Mouse (Mus musculus) midbrain, embryonic 14.5 days (tissue): ENCODE results near the gene Kntc1. TPM values are rescaled to one million over a fixed set of nuclear protein-coding genes. Genes with fewer than 3 reads are reported as not detected.

Source experiments
- ATAC-seq: fragments of 200-750 bp; cut with Nextera tagmentation; 2 replicates; pipeline ENCODE4 v1.8.0; 2017; ENCODE audit warnings: moderate number of reproducible peaks, moderate library complexity; ENCODE audit not compliant: low FRiP score, low TSS enrichment
- DNase-seq: peaks from one replicate; pipeline ENCODE4 v3.0.0-alpha.2; 2015
- H3K27ac ChIP-seq: fragments of 300-500 bp; sonication (generic); replicated peaks from 2 replicates; pipeline ENCODE4 v1.5.1; 2014; ENCODE audit warnings: mild to moderate bottlenecking, low read depth, low read length, moderate library complexity
- H3K27me3 ChIP-seq: fragments of 300-500 bp; sonication (generic); 2 replicates; pipeline ENCODE4 v1.6.1; 2014; ENCODE audit warnings: low read length, control low read depth, mixed read lengths; ENCODE audit not compliant: control insufficient read depth, insufficient read depth
- H3K36me3 ChIP-seq: fragments of 300-500 bp; sonication (generic); 2 replicates; pipeline ENCODE4 v1.6.1; 2014; ENCODE audit warnings: low read length, control low read depth; ENCODE audit not compliant: control insufficient read depth, insufficient read depth
- H3K4me1 ChIP-seq: fragments of 300-500 bp; sonication (generic); 2 replicates; pipeline ENCODE4 v1.6.1; 2014; ENCODE audit warnings: mild to moderate bottlenecking, antibody characterized with exemption, low read length, control low read depth; ENCODE audit not compliant: control insufficient read depth, insufficient read depth
- H3K4me2 ChIP-seq: fragments of 300-500 bp; sonication (generic); 2 replicates; pipeline ENCODE4 v1.6.1; 2014; ENCODE audit warnings: mild to moderate bottlenecking, low read length, moderate library complexity
- H3K4me3 ChIP-seq: fragments of 300-500 bp; sonication (generic); replicated peaks from 2 replicates; pipeline ENCODE4 v1.5.1; 2014; ENCODE audit warnings: low read depth, low read length
- H3K9ac ChIP-seq: fragments of 300-500 bp; sonication (generic); replicated peaks from 2 replicates; pipeline ENCODE4 v1.6.1; 2014; ENCODE audit warnings: mild to moderate bottlenecking, low read length, moderate library complexity
- H3K9me3 ChIP-seq: fragments of 300-500 bp; sonication (generic); 2 replicates; pipeline ENCODE4 v1.6.1; 2016; ENCODE audit warnings: low read length, control low read depth, mixed read lengths; ENCODE audit not compliant: control insufficient read depth
- WGBS: fragments of 180-500 bp; shearing (Covaris S2); extraction: QIAGEN DNeasy Blood & Tissue Kit; methylation state at CpG from one replicate; pipeline ENCODE4 v1.1.7; 2014; 5-methylcytosine and 5-hydroxymethylcytosine counted together
- polyA plus RNA-seq: library from polyadenylated mRNA; unstranded; fragments of >200 nt; fragmentation: Nextera tagmentation; extraction: Ambion mirVana; gene quantifications from 2 replicates; pipeline ENCODE4 v1.2.1, GENCODE M21; 2014

Kntc1 gene
- polyA plus RNA-seq, 1 experiment from 2014 or later, result 5.6 TPM

GRCm38 (mm10) chr5:123844316-123844715 is 94.8 kb downstream of the Kntc1 start:
- DNase-seq, result no peak
- no peak overlapping the region for H3K9ac ChIP-seq
- 94% methylated on average over 14 of the region's 14 CpGs for WGBS
- no peaks in the 10 kb centered on the region for H3K9me3 ChIP-seq
- ATAC-seq, result no peak
- H3K4me2 ChIP-seq, result no peak overlapping the region
- no peaks in the 10 kb centered on the region for H3K27me3 ChIP-seq
- H3K4me3 ChIP-seq, result no peak overlapping the region
- H3K36me3 ChIP-seq, result no peaks in the 10 kb centered on the region
- H3K27ac ChIP-seq, result no peak overlapping the region
- peaks cover 3% of the 10 kb centered on the region; the same call in 1 of the 2 replicates for H3K4me1 ChIP-seq

DNA sequence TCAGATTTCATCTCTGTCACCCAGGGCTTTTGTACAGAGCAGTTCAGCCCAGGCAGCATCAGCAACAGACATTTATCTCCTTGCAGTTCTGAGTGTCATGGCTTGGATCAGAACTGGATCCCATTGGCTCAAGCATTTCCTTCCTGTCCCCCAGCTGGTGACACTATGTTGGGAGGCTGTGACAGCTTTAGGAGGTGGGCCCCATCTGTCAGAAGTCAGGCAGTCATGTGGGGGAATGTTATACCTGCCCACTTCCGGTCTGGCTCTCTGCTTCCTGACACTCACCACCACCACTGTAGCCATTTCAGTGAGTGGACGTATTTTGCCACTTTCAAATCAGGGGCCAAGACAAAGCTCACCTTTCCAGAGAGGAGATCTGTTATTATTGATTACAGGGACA is 101.9 kb downstream of the Kntc1 start:
- Histone ChIP-seq H3K4me2 (no peak overlapping the region), H3K4me1 (no peaks in the 10 kb centered on the region), H3K9me3 (no peaks in the 10 kb centered on the region), H3K9ac (no peak overlapping the region), H3K27me3 (no peaks in the 10 kb centered on the region), H3K27ac (no peak overlapping the region), H3K4me3 (no peak overlapping the region), H3K36me3 (no peaks in the 10 kb centered on the region)
- 85% methylated on average over 2 of the region's 2 CpGs for WGBS
- ATAC-seq, result no peak
- DNase-seq, result no peak

- no peak overlapping the region for H3K4me2 ChIP-seq
- H3K36me3 ChIP-seq, result no peaks in the 10 kb centered on the region
- WGBS, result 93% methylated on average over 11 of the region's 11 CpGs
- no peak overlapping the region for H3K4me3 ChIP-seq
- H3K27ac ChIP-seq, result no peak overlapping the region
- H3K9me3 ChIP-seq, result no peaks in the 10 kb centered on the region
- ATAC-seq, result no peak
- no peak overlapping the region for H3K9ac ChIP-seq
- H3K27me3 ChIP-seq, result no peaks in the 10 kb centered on the region
- H3K4me1 ChIP-seq, result no peaks in the 10 kb centered on the region
- no peak for DNase-seq
Measured at GRCm38 (mm10) chr5:123853877-123854504, 104.5 kb downstream of the Kntc1 start.

DNA sequence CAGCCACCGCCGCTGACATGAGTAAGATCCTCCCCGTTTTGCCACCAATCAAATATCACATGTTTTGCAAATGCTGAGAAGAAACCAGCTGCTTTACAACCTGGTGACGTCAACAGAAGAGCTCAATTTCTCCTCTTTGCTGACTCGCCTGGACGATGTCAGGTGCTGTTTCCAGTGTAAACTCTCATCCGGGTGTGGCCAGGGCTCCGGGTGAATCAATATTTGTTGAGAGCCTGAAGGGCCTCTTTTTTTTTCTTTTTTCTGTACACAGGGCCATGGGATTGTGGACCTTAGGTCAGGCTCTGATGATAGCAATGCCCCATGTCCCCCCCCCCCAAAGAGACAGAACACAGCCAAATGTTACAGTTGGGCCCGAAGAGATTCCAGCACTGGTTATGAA is 105.0 kb downstream of the Kntc1 start:
- WGBS, result 95% methylated on average over 9 of the region's 9 CpGs
- H3K27me3 ChIP-seq, result no peaks in the 10 kb centered on the region
- H3K4me1 ChIP-seq, result no peaks in the 10 kb centered on the region
- no peak overlapping the region for H3K4me2 ChIP-seq
- no peaks in the 10 kb centered on the region for H3K9me3 ChIP-seq
- no peak overlapping the region for H3K4me3 ChIP-seq
- DNase-seq (no peak), ATAC-seq (no peak)
- H3K36me3 ChIP-seq, result no peaks in the 10 kb centered on the region
- H3K27ac ChIP-seq, result no peak overlapping the region
- no peak overlapping the region for H3K9ac ChIP-seq

DNA sequence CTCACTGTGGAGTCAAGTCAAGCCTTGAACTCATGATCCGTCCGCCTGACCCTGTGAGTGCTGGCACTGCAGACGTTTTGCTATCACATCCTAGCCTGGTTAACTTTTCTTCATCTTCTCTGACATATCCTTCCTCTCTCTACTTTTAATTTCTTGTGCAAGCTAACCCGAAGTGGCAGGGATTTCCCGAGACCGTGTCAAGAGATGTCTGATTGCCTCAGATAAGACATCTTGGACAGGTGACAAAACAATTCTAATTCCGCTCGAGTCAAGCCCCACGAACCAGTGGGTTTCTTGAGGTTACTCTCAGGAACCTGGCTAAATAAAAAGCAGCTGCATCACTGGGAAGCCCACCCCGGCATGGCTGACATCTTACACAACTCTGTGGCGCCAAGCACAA is 109.3 kb downstream of the Kntc1 start:
- no peak for DNase-seq
- WGBS, result 85% methylated on average over 11 of the region's 11 CpGs
- H3K9me3 ChIP-seq, result no peaks in the 10 kb centered on the region
- no peak overlapping the region for H3K4me2 ChIP-seq
- no peaks in the 10 kb centered on the region for H3K4me1 ChIP-seq
- H3K36me3 ChIP-seq, result no peaks in the 10 kb centered on the region
- no peak overlapping the region for H3K4me3 ChIP-seq
- no peak overlapping the region for H3K27ac ChIP-seq
- ATAC-seq, result no peak
- H3K9ac ChIP-seq, result no peak overlapping the region
- H3K27me3 ChIP-seq, result no peaks in the 10 kb centered on the region

GRCm38 (mm10) chr5:123862374-123863350 is 113.1 kb downstream of the Kntc1 start:
- Histone ChIP-seq H3K9ac (no peak overlapping the region), H3K9me3 (no peaks in the 10 kb centered on the region), H3K4me1 (no peaks in the 10 kb centered on the region), H3K4me2 (no peak overlapping the region), H3K27ac (no peak overlapping the region), H3K36me3 (no peaks in the 10 kb centered on the region), H3K4me3 (no peak overlapping the region), H3K27me3 (no peaks in the 10 kb centered on the region)
- DNase-seq, result no peak
- 86% methylated on average over 15 of the region's 15 CpGs for WGBS
- no peak for ATAC-seq

- no peaks in the 10 kb centered on the region for H3K9me3 ChIP-seq
- no peak overlapping the region for H3K27ac ChIP-seq
- no peak overlapping the region for H3K4me2 ChIP-seq
- H3K36me3 ChIP-seq, result no peaks in the 10 kb centered on the region
- H3K4me3 ChIP-seq, result no peak overlapping the region
- no peaks in the 10 kb centered on the region for H3K27me3 ChIP-seq
- DNase-seq (no peak), ATAC-seq (no peak)
- no peaks in the 10 kb centered on the region for H3K4me1 ChIP-seq
- WGBS, result 88% methylated on average over 14 of the region's 14 CpGs
- H3K9ac ChIP-seq, result no peak overlapping the region
Measured at GRCm38 (mm10) chr5:123863934-123864333, 114.4 kb downstream of the Kntc1 start.

GRCm38 (mm10) chr5:123865365-123865764 is 115.8 kb downstream of the Kntc1 start, which contains the start of gene Hcar2:
Gene Hcar2 (minus strand): TSS chr5:123865499.
- no peaks in the 10 kb centered on the region for H3K9me3 ChIP-seq
- no peaks in the 10 kb centered on the region for H3K27me3 ChIP-seq
- WGBS, result 83% methylated on average over 12 of the region's 12 CpGs
- DNase-seq (no peak), ATAC-seq (no peak)
- H3K36me3 ChIP-seq, result no peaks in the 10 kb centered on the region
- no peak within 1 kb of the TSS for H3K9ac ChIP-seq
- H3K4me2 ChIP-seq, result no peak within 1 kb of the TSS
- no peaks in the 10 kb centered on the region for H3K4me1 ChIP-seq
- H3K4me3 ChIP-seq, result no peak within 1 kb of the TSS
- H3K27ac ChIP-seq, result no peak within 1 kb of the TSS
